Comparison of ENCODE assay signal across 1 mouse cellular context in the genomic region with DNA sequence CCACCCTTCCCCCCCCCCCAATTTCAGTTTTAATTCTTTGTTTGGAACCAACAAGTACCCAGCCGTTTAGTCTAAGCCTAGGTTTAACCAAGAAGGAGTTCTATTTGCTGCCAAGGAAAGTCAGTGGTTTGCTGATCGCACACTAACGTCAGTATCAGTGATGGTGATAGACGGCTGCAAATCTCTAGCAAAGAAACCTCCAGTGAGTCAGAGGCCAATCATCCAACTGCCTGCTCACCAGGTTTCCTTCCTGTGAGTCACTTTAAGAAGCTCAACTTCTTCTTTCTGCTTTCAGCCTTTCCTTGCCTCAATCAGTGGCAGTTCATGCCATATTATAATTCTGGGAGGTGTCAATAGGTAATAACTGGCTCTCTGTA.
TF ChIP-seq lines count a peak whose summit lies in the region.

No protein-coding gene starts in this region.

TF ChIP-seq in MEL, 35 proteins besides CTCF, POLR2A, EP300 and RAD21 (continued from another document):
- no peak for TF ChIP-seq ZKSCAN1 (IDR thresholded peaks at IDR 0.05; ENCODE audit: low read depth, low read length)
- TF ChIP-seq USF2 (IDR thresholded peaks at IDR 0.05; ENCODE audit: borderline replicate concordance in 1 of 2, insufficient read depth in 1 of 2, low read depth in 1 of 2, low read length in 2 of 2): no peak
- TF ChIP-seq E2F4 (IDR thresholded peaks at IDR 0.05; ENCODE audit: borderline replicate concordance, low read depth, low read length): no peak
